Mouse (Mus musculus): ENCODE data around the gene Btrc. TPM values are rescaled to one million over a fixed set of nuclear protein-coding genes. Genes with fewer than 3 reads are reported as not detected.
A peak's percentile ranks its signal among the peaks of the same experiment; 100 is the strongest.

Gene Btrc
- polyA plus RNA-seq (2012; rRNA removed) (38.3 and 41.5 TPM in 2 replicates), polyA plus RNA-seq (2014; fragmentation: Nextera tagmentation; extraction: Ambion mirVana) (44.1 and 47.5 TPM in 2 replicates)

GRCm38 (mm10) chr19:45363384-45363926 is at the start of gene Btrc:
Btrc (plus strand) TSS chr19:45363734.
- ATAC-seq (ENCODE audit: low FRiP score, low read depth) (peak; percentile 98), DNase-seq (ENCODE audit: low spot score) (peak; percentile 100)
- Histone ChIP-seq H3K9me3 (ENCODE audit: control insufficient read depth, low read length) (no peaks in the 10 kb centered on the region), H3K36me3 (ENCODE audit: control insufficient read depth, insufficient read depth, low read length) (peaks cover 6% of the 10 kb centered on the region; the same call in 1 of the 2 replicates), H3K4me3 (replicated peaks; ENCODE audit: low read length) (peak within 1 kb of the TSS; percentile 85), H3K27me3 (ENCODE audit: control insufficient read depth, insufficient read depth, low read length) (no peaks in the 10 kb centered on the region), H3K4me1 (ENCODE audit: control insufficient read depth, insufficient read depth, low read length) (peaks cover 9% of the 10 kb centered on the region), H3K27ac (replicated peaks; ENCODE audit: low read depth, low read length) (peak within 1 kb of the TSS; percentile 90), H3K4me2 (replicated peaks; ENCODE audit: low read depth, low read length, severe bottlenecking) (peak within 1 kb of the TSS; percentile 64), H3K9ac (ENCODE audit: low read depth, low read length, severe bottlenecking) (peak within 1 kb of the TSS; percentile 84)
- peak; percentile 35; the same call in 1 of the 2 replicates for TF ChIP-seq POLR2A (IDR thresholded peaks at IDR 0.05; ENCODE audit: borderline replicate concordance, extremely low read depth, insufficient read depth, insufficient read length)
- WGBS, result under 1% methylated on average over 42 of the region's 42 CpGs

- DNase-seq (ENCODE audit: low spot score), result peak; percentile 42
- H3K4me3 ChIP-seq (replicated peaks; ENCODE audit: low read length), result no peak overlapping the region
- H3K4me1 ChIP-seq (ENCODE audit: control insufficient read depth, insufficient read depth, low read length), result no peaks in the 10 kb centered on the region
- 30% methylated on average over 13 of the region's 13 CpGs for WGBS
- no peak for TF ChIP-seq POLR2A (IDR thresholded peaks at IDR 0.05; ENCODE audit: borderline replicate concordance, extremely low read depth, insufficient read depth, insufficient read length)
- no peaks in the 10 kb centered on the region for H3K27me3 ChIP-seq (ENCODE audit: control insufficient read depth, insufficient read depth, low read length)
- H3K36me3 ChIP-seq (ENCODE audit: control insufficient read depth, insufficient read depth, low read length), result no peaks in the 10 kb centered on the region
- H3K9me3 ChIP-seq (ENCODE audit: control insufficient read depth, low read length), result no peaks in the 10 kb centered on the region
- H3K4me2 ChIP-seq (replicated peaks; ENCODE audit: low read depth, low read length, severe bottlenecking), result no peak overlapping the region; the same call in 1 of the 2 replicates
- ATAC-seq (ENCODE audit: low FRiP score, low read depth), result no peak; the same call in 1 of the 2 replicates
- no peak overlapping the region for H3K9ac ChIP-seq (ENCODE audit: low read depth, low read length, severe bottlenecking)
- no peak overlapping the region; the same call in 1 of the 2 replicates for H3K27ac ChIP-seq (replicated peaks; ENCODE audit: low read depth, low read length)
Measured at GRCm38 (mm10) chr19:45317473-45317882, 46.1 kb upstream of the Btrc start.

DNA sequence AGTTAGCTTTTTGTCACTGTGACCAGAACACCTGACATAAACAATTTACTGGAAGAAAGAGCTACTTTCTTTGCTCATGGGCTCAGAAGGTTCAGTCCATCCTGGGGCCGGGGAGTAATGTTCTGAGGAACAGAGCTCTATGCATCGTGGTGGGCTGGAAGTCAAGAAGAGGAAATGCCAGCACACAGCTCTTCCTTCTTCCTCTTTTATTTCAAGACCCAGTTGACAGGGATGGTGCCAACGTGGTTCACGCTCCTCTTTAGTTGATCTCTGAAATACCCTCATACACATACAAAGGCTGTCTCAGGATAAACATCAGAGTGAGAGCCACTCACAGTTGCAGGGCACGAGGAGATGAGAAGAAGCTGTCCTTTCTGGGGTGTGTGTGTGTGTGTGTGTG is 42.5 kb upstream of the Btrc start:
- Histone ChIP-seq H3K9ac (ENCODE audit: low read depth, low read length, severe bottlenecking) (no peak overlapping the region), H3K27ac (replicated peaks; ENCODE audit: low read depth, low read length) (no peak overlapping the region)
- ATAC-seq (ENCODE audit: low FRiP score, low read depth), result no peak

GRCm38 (mm10) chr19:45329039-45329438 is 34.5 kb upstream of the Btrc start:
- Histone ChIP-seq H3K9ac (ENCODE audit: low read depth, low read length, severe bottlenecking) (no peak overlapping the region), H3K4me3 (replicated peaks; ENCODE audit: low read length) (no peak overlapping the region), H3K27me3 (ENCODE audit: control insufficient read depth, insufficient read depth, low read length) (peaks cover 5% of the 10 kb centered on the region; the same call in 1 of the 2 replicates), H3K4me2 (replicated peaks; ENCODE audit: low read depth, low read length, severe bottlenecking) (no peak overlapping the region), H3K4me1 (ENCODE audit: control insufficient read depth, insufficient read depth, low read length) (0 out of 2 replicates have a peak, but pooled peaks cover 3% of the 10 kb centered on the region), H3K36me3 (ENCODE audit: control insufficient read depth, insufficient read depth, low read length) (no peaks in the 10 kb centered on the region), H3K9me3 (ENCODE audit: control insufficient read depth, low read length) (no peaks in the 10 kb centered on the region), H3K27ac (replicated peaks; ENCODE audit: low read depth, low read length) (no peak overlapping the region)
- DNase-seq (ENCODE audit: low spot score) (no peak), ATAC-seq (ENCODE audit: low FRiP score, low read depth) (no peak)
- 47% methylated on average over 3 of the region's 3 CpGs for WGBS
- TF ChIP-seq POLR2A (IDR thresholded peaks at IDR 0.05; ENCODE audit: borderline replicate concordance, extremely low read depth, insufficient read depth, insufficient read length), result no peak

More for the DNA sequence above, 42.5 kb upstream of the Btrc start:
- TF ChIP-seq POLR2A (IDR thresholded peaks at IDR 0.05; ENCODE audit: borderline replicate concordance, extremely low read depth, insufficient read depth, insufficient read length), result no peak
- no peak overlapping the region for H3K4me2 ChIP-seq (replicated peaks; ENCODE audit: low read depth, low read length, severe bottlenecking)
- 77% methylated on average over 5 of the region's 5 CpGs for WGBS
- H3K27me3 ChIP-seq (ENCODE audit: control insufficient read depth, insufficient read depth, low read length), result no peaks in the 10 kb centered on the region
- H3K4me3 ChIP-seq (replicated peaks; ENCODE audit: low read length), result no peak overlapping the region
- no peaks in the 10 kb centered on the region for H3K9me3 ChIP-seq (ENCODE audit: control insufficient read depth, low read length)
- no peaks in the 10 kb centered on the region for H3K4me1 ChIP-seq (ENCODE audit: control insufficient read depth, insufficient read depth, low read length)
- DNase-seq (ENCODE audit: low spot score), result no peak
- H3K36me3 ChIP-seq (ENCODE audit: control insufficient read depth, insufficient read depth, low read length), result no peaks in the 10 kb centered on the region

DNA sequence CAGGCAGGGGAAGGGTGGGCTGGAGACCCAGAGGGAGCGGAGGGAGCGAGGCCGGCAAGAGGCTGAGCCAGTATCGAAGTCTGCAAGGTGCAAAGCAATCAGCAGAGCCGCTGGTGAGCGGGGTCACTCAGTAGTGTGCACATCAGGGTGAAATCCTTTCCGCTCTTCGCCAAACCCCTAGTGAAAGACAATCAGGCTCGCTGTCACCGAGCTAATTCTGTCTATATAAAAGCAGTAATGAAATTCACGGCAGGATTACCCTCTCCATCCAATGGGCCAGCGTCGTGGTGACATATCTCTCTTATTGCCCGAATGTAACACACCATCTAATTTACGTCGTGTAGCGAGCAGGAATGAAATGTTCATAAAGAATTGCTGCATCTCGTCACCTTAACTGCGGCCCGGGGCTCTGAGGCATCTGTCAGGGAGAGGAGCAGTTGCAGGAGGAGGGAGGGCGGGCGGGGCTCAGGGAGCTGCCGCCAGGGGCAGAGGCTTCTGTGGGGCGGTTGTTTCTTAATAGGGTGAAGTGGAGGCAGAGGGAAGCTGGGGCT is 33.7 kb upstream of the Btrc start:
- peaks cover 5% of the 10 kb centered on the region; the same call in 1 of the 2 replicates for H3K27me3 ChIP-seq (ENCODE audit: control insufficient read depth, insufficient read depth, low read length)
- H3K9ac ChIP-seq (ENCODE audit: low read depth, low read length, severe bottlenecking), result no peak overlapping the region
- 0 out of 2 replicates have a peak, but pooled peaks cover 3% of the 10 kb centered on the region for H3K4me1 ChIP-seq (ENCODE audit: control insufficient read depth, insufficient read depth, low read length)
- 0 out of 2 replicates have a peak overlapping the region, but pooled peaks have one; percentile 20 for H3K4me2 ChIP-seq (replicated peaks; ENCODE audit: low read depth, low read length, severe bottlenecking)
- no peaks in the 10 kb centered on the region for H3K9me3 ChIP-seq (ENCODE audit: control insufficient read depth, low read length)
- no peak for TF ChIP-seq POLR2A (IDR thresholded peaks at IDR 0.05; ENCODE audit: borderline replicate concordance, extremely low read depth, insufficient read depth, insufficient read length)
- WGBS, result 10% methylated on average over 24 of the region's 24 CpGs
- DNase-seq (ENCODE audit: low spot score) (no peak), ATAC-seq (ENCODE audit: low FRiP score, low read depth) (no peak)
- no peak overlapping the region for H3K27ac ChIP-seq (replicated peaks; ENCODE audit: low read depth, low read length)
- H3K4me3 ChIP-seq (replicated peaks; ENCODE audit: low read length), result 0 out of 2 replicates have a peak overlapping the region, but pooled peaks have one; percentile 2
- no peaks in the 10 kb centered on the region for H3K36me3 ChIP-seq (ENCODE audit: control insufficient read depth, insufficient read depth, low read length)

Data from limb, embryonic 14.5 days (tissue).